Mouse (Mus musculus): ENCODE measurements around the gene Pde7b. TPM values are rescaled to one million over a fixed set of nuclear protein-coding genes. Genes with fewer than 3 reads are reported as not detected.

The Pde7b gene
- polyA plus RNA-seq, 1 experiment from 2014 or later: 2.3 TPM

GRCm38 (mm10) chr10:20633085-20633415 lies 91.8 kb downstream of the Pde7b start:
- no peak overlapping the region for H3K4me3 ChIP-seq (ENCODE audit: low read depth, low read length)
- no peaks in the 10 kb centered on the region for H3K36me3 ChIP-seq (ENCODE audit: control insufficient read depth, insufficient read depth, low read length)
- ATAC-seq (ENCODE audit: low FRiP score, low TSS enrichment) (no peak), DNase-seq (ENCODE audit: low spot score) (no peak)
- WGBS: 94% methylated on average over 1 of the region's 1 CpGs
- H3K27me3 ChIP-seq (ENCODE audit: control insufficient read depth, insufficient read depth, low read length): no peaks in the 10 kb centered on the region
- no peak overlapping the region for H3K4me2 ChIP-seq (replicated peaks; ENCODE audit: low read depth)
- H3K9ac ChIP-seq (ENCODE audit: low read length): no peak overlapping the region
- H3K4me1 ChIP-seq (replicated peaks; ENCODE audit: control insufficient read depth, insufficient read depth): no peaks in the 10 kb centered on the region
- H3K9me3 ChIP-seq (ENCODE audit: control insufficient read depth, low read length): no peaks in the 10 kb centered on the region
- H3K27ac ChIP-seq (replicated peaks): no peak overlapping the region
- no peak for TF ChIP-seq CTCF (IDR thresholded peaks at IDR 0.05; ENCODE audit: low read depth)
- no peak for TF ChIP-seq EP300 (optimal IDR thresholded peaks at IDR 0.05)

GRCm38 (mm10) chr10:20632256-20633084 lies 92.4 kb downstream of the Pde7b start:
- 75% methylated on average over 14 of the region's 14 CpGs for WGBS
- DNase-seq (ENCODE audit: low spot score): no peak
- H3K9ac ChIP-seq (ENCODE audit: low read length): no peak overlapping the region
- ATAC-seq (ENCODE audit: low FRiP score, low TSS enrichment): no peak
- TF ChIP-seq CTCF (IDR thresholded peaks at IDR 0.05; ENCODE audit: low read depth): no peak
- TF ChIP-seq EP300 (optimal IDR thresholded peaks at IDR 0.05): no peak
- no peaks in the 10 kb centered on the region for H3K4me1 ChIP-seq (replicated peaks; ENCODE audit: control insufficient read depth, insufficient read depth)
- H3K4me3 ChIP-seq (ENCODE audit: low read depth, low read length): no peak overlapping the region
- H3K9me3 ChIP-seq (ENCODE audit: control insufficient read depth, low read length): no peaks in the 10 kb centered on the region
- H3K36me3 ChIP-seq (ENCODE audit: control insufficient read depth, insufficient read depth, low read length): no peaks in the 10 kb centered on the region
- no peak overlapping the region for H3K27ac ChIP-seq (replicated peaks)
- no peak overlapping the region for H3K4me2 ChIP-seq (replicated peaks; ENCODE audit: low read depth)
- H3K27me3 ChIP-seq (ENCODE audit: control insufficient read depth, insufficient read depth, low read length): no peaks in the 10 kb centered on the region

- H3K4me2 ChIP-seq (replicated peaks; ENCODE audit: low read depth): no peak overlapping the region
- DNase-seq (ENCODE audit: low spot score): no peak
- WGBS: 27% methylated on average over 7 of the region's 7 CpGs
- H3K9me3 ChIP-seq (ENCODE audit: control insufficient read depth, low read length): no peaks in the 10 kb centered on the region
- no peaks in the 10 kb centered on the region for H3K27me3 ChIP-seq (ENCODE audit: control insufficient read depth, insufficient read depth, low read length)
- H3K27ac ChIP-seq (replicated peaks): no peak overlapping the region
- ATAC-seq (ENCODE audit: low FRiP score, low TSS enrichment): no peak
- no peak overlapping the region for H3K9ac ChIP-seq (ENCODE audit: low read length)
- no peak overlapping the region for H3K4me3 ChIP-seq (ENCODE audit: low read depth, low read length)
- TF ChIP-seq EP300 (optimal IDR thresholded peaks at IDR 0.05): no peak
- no peak for TF ChIP-seq CTCF (IDR thresholded peaks at IDR 0.05; ENCODE audit: low read depth)
- no peaks in the 10 kb centered on the region for H3K4me1 ChIP-seq (replicated peaks; ENCODE audit: control insufficient read depth, insufficient read depth)
- no peaks in the 10 kb centered on the region for H3K36me3 ChIP-seq (ENCODE audit: control insufficient read depth, insufficient read depth, low read length)
Measured at GRCm38 (mm10) chr10:20630122-20630521, 94.8 kb downstream of the Pde7b start.

GRCm38 (mm10) chr10:20625702-20626375 lies 99.0 kb downstream of the Pde7b start:
- DNase-seq (ENCODE audit: low spot score) (no peak), ATAC-seq (ENCODE audit: low FRiP score, low TSS enrichment) (no peak)
- no peak overlapping the region for H3K9ac ChIP-seq (ENCODE audit: low read length)
- H3K4me1 ChIP-seq (replicated peaks; ENCODE audit: control insufficient read depth, insufficient read depth): no peaks in the 10 kb centered on the region
- no peaks in the 10 kb centered on the region for H3K27me3 ChIP-seq (ENCODE audit: control insufficient read depth, insufficient read depth, low read length)
- 89% methylated on average over 16 of the region's 16 CpGs for WGBS
- no peaks in the 10 kb centered on the region for H3K36me3 ChIP-seq (ENCODE audit: control insufficient read depth, insufficient read depth, low read length)
- TF ChIP-seq EP300 (optimal IDR thresholded peaks at IDR 0.05): no peak
- TF ChIP-seq CTCF (IDR thresholded peaks at IDR 0.05; ENCODE audit: low read depth): no peak
- no peak overlapping the region for H3K27ac ChIP-seq (replicated peaks)
- H3K4me3 ChIP-seq (ENCODE audit: low read depth, low read length): no peak overlapping the region
- no peaks in the 10 kb centered on the region for H3K9me3 ChIP-seq (ENCODE audit: control insufficient read depth, low read length)
- H3K4me2 ChIP-seq (replicated peaks; ENCODE audit: low read depth): no peak overlapping the region

DNA sequence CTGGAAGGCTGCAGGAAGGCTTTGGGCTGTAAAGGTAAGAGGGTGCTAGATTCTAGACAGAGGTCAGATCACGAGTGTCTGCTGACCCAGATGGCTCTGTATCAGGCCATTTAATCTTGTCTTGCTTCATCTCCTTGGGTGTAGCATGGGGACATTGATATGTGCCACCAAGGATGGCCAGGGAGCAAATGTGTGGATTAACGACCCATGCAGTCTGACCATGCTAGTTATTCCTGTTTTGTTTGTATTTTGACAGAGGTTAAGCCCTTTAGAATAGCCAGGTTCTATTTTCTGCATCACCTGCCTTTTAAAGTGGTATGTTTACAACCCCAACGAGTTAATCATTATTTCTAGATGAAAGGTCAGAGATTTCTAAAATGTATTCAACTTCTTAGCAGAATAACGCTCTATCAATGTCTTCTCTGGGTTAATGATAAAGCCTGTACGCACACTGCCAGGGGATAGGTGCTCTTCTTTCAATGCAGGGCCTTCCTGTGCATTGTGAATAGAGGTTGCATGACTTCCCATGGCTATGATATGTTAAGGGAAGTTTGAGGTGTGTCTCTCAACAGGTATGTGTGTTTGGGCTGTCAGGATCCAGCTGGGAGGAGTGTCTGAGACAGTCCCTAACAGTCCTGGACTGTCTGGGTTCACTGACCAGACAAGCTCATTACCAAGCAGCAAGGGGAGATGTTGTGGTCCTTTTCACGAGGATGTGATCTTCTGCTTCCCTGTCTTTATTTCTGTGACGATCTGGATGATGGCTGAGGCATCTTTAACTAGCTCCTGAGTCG lies 103.0 kb downstream of the Pde7b start:
- Histone ChIP-seq H3K27ac (replicated peaks) (no peak overlapping the region), H3K27me3 (ENCODE audit: control insufficient read depth, insufficient read depth, low read length) (no peaks in the 10 kb centered on the region), H3K4me1 (replicated peaks; ENCODE audit: control insufficient read depth, insufficient read depth) (no peaks in the 10 kb centered on the region), H3K4me3 (ENCODE audit: low read depth, low read length) (no peak overlapping the region), H3K9ac (ENCODE audit: low read length) (no peak overlapping the region), H3K9me3 (ENCODE audit: control insufficient read depth, low read length) (no peaks in the 10 kb centered on the region), H3K4me2 (replicated peaks; ENCODE audit: low read depth) (no peak overlapping the region), H3K36me3 (ENCODE audit: control insufficient read depth, insufficient read depth, low read length) (no peaks in the 10 kb centered on the region)
- no peak for DNase-seq (ENCODE audit: low spot score)
- 51% methylated on average over 8 of the region's 8 CpGs for WGBS
- TF ChIP-seq EP300 (optimal IDR thresholded peaks at IDR 0.05) (no peak), CTCF (IDR thresholded peaks at IDR 0.05; ENCODE audit: low read depth) (no peak)
- no peak for ATAC-seq (ENCODE audit: low FRiP score, low TSS enrichment)
